Mouse (Mus musculus) A20 (cell line): Measurements from ENCODE around the gene Clps.

Source experiments
- DNase-seq: peaks from one replicate; pipeline ENCODE4 v3.0.0-alpha.2; 2011; ENCODE audit warnings: low read depth, low spot score

Gene Clps

GRCm38 (mm10) chr17:28518615-28519071 is 41.9 kb downstream of the Clps start:
- DNase-seq: peak; percentile 47

DNA sequence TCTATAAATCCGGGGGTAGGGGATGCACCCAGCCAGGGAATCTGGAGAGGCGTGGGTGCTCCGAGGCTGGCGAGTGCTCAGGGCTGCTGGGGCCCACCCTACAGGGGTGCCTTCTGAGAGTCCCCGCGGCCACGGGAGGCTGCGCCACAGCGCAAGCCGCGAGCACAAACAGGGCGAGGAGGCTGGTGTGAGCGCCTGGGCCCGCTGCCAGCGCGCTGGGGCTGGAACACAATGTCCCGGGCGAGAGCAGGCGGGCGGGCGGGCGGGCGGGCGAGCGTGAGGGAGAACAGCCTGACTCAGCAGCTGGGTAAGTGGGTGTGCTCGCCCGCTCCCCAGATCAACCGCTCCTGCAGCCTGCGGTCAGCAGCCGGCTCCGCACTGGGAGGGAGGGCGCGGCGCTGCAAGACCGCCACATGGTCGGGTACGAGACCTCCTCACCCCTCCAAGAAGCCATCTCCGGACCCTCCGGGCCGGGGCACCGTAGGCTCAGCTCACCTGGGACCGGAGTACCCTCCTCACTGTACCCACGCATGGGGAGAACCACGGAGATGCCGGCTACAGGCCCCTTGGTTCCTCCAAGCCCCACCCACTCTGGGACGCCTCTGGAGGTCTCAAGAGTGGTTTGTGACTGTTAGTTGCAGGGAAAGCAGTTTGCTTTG is 42.5 kb downstream of the Clps start:
- DNase-seq: peak; percentile 63

GRCm38 (mm10) chr17:28517441-28517955 is 43.1 kb downstream of the Clps start, which contains the start of gene Fkbp5:
Fkbp5 (minus strand) TSS chr17:28517527.
- no peak for DNase-seq

DNA sequence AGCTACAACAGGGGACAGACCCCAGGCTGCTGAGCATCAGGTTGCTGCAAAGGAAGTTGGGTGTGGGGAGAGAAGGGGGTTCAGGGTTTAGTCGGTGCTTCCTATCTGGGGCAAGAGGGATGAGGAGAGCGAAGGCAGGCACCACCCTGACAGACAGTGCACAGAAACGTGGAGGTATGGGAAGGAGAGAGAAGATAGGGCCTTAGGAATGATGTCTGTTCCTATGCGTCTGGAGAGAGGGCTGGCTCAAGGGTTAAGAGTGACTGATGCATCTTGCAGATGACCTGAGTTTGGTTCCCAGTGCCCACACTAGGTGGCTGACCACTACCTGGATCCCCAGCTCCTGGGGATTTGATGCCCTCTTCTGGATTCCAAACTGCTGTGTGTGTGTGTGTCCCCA is 43.7 kb downstream of the Clps start:
- no peak for DNase-seq

DNA sequence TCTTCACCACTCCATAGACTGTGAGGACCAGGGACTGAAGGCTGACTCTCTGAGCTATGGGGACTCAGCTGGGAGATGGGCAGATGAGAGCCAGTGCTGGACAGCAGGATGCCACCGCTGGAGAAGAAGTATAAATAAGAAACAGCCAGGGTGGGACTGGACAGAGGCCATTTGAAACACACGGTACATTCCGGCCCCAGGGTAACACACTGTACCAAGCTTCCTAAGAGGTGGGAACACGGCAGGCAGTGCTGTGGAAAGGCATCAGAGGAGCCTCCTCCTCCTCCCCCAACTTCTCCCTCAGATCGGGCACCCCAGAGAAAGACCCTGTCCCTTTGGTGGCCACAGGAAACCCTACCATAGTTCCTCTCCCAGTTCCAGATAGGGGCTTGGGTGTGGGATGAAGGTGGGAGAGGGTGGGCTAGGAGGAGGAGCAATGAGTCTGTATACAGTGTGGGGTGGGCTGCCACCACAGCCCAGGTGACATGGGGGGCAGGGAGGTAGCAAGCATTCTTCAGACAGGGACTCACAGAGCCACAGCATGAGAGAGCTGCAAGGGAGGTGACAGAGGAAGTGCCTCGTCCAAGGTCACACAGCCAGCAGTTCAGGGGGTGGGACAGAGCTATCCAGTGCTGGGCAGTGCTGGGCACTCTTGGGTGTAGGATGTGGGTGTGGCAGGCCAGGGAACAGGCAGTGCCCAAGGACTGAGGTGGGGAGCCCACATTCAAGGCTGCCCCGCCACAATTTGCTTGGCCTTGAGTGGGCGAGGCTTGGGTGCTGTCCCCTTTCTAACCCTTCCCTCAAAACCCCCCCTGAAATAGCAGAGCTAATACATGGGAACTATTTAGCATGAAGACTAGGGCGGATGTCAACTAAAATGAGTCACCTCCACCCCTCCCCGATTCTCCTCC is 44.9 kb downstream of the Clps start:
- no peak for DNase-seq

GRCm38 (mm10) chr17:28514555-28514954 is 46.0 kb downstream of the Clps start:
- DNase-seq: no peak

- no peak for DNase-seq
Measured at GRCm38 (mm10) chr17:28513844-28514243, 46.7 kb downstream of the Clps start.

GRCm38 (mm10) chr17:28513337-28513736 is 47.2 kb downstream of the Clps start:
- DNase-seq: no peak

DNA sequence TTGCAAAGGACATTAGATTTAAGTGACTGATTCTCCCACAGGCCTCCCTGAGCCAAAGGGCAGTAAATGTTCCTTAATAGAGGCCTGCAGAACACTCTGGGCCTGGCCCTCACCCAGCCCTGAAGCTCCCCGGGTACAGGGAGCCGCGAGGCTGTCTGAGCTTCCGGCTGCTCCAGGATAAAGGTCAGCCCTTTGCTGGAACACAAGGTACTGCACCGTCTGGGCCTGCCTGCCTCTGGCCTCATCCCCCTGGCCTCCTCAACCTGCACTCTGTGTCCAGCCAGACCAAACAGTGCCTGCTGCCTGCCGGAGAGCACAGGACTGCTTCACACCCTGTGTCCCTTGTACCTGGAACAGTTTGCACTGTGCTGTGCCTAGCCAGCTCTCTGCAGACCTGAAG is 47.9 kb downstream of the Clps start:
- no peak for DNase-seq

GRCm38 (mm10) chr17:28511616-28512541 is 48.7 kb downstream of the Clps start:
- no peak for DNase-seq

- no peak for DNase-seq
Measured at GRCm38 (mm10) chr17:28510445-28511342, 49.9 kb downstream of the Clps start.
